Mouse (Mus musculus) gastrocnemius, adult 2 months (tissue): Measurements from ENCODE around the gene Lekr1. TPM values are rescaled to one million over a fixed set of nuclear protein-coding genes. Genes with fewer than 3 reads are reported as not detected.
A peak's percentile ranks its signal among the peaks of the same experiment; 100 is the strongest.

Experiments
- DNase-seq: peaks from one replicate; pipeline ENCODE4 v3.0.0; 2022
- H3K27ac ChIP-seq: fragments of 200-600 bp; 2 replicates; pipeline ENCODE4 v1.8.1; 2022; ENCODE audit warnings: mild to moderate bottlenecking
- H3K4me3 ChIP-seq: fragments of 200-600 bp; 2 replicates; pipeline ENCODE4 v1.8.1; 2022; ENCODE audit warnings: mild to moderate bottlenecking, moderate library complexity
- CTCF ChIP-seq: fragments of 200-600 bp; IDR thresholded peaks from 2 replicates; pipeline ENCODE4 v1.8.1; 2022; ENCODE audit warnings: antibody characterized with exemption, mild to moderate bottlenecking, moderate library complexity
- intact Hi-C: fragments of 180-260 bp; cut with DNase I; formaldehyde crosslinking; loops from one replicate; pipeline ENCODE4 v1.15.1; 2025
- total RNA-seq, 2 experiments: library from RNA; stranded (reverse); gene quantifications; 2 replicates each; pipeline ENCODE4 v1.2.3; 2021

Lekr1 gene
- total RNA-seq, 2 experiments from 2014 or later: 0.23 to 0.31 TPM

GRCm38 (mm10) chr3:65638896-65639295 lies 27.1 kb upstream of the Lekr1 start:
- Histone ChIP-seq H3K27ac (no peak overlapping the region), H3K4me3 (no peak overlapping the region)
- no peak for TF ChIP-seq CTCF
- intact Hi-C loops: no loop called here
- no peak for DNase-seq

- intact Hi-C loops: no loop called here
- no peak for DNase-seq
- no peak overlapping the region for H3K4me3 ChIP-seq
- H3K27ac ChIP-seq: no peak overlapping the region
- TF ChIP-seq CTCF: no peak
Measured at GRCm38 (mm10) chr3:65639454-65640014, 26.5 kb upstream of the Lekr1 start.

- DNase-seq: no peak
- TF ChIP-seq CTCF: no peak
- H3K27ac ChIP-seq: no peak overlapping the region
- H3K4me3 ChIP-seq: no peak overlapping the region
- intact Hi-C loops: no loop called here
Measured at GRCm38 (mm10) chr3:65642959-65643358, 23.1 kb upstream of the Lekr1 start.

- Histone ChIP-seq H3K27ac (no peak overlapping the region), H3K4me3 (no peak overlapping the region)
- no peak for DNase-seq
- no peak for TF ChIP-seq CTCF
- intact Hi-C loops: no loop called here
Measured at GRCm38 (mm10) chr3:65643654-65644053, 22.4 kb upstream of the Lekr1 start.

- intact Hi-C loops: no loop called here
- Histone ChIP-seq H3K4me3 (no peak overlapping the region), H3K27ac (no peak overlapping the region)
- TF ChIP-seq CTCF: no peak
- no peak for DNase-seq
Measured at GRCm38 (mm10) chr3:65647592-65647991, 18.4 kb upstream of the Lekr1 start.

- no peak for TF ChIP-seq CTCF
- Histone ChIP-seq H3K4me3 (no peak overlapping the region), H3K27ac (no peak overlapping the region)
- DNase-seq: no peak
- intact Hi-C loops: no loop called here
Measured at GRCm38 (mm10) chr3:65648913-65649312, 17.1 kb upstream of the Lekr1 start.

GRCm38 (mm10) chr3:65650156-65650815 lies 15.7 kb upstream of the Lekr1 start:
- Histone ChIP-seq H3K27ac (no peak overlapping the region), H3K4me3 (no peak overlapping the region)
- no peak for DNase-seq
- no peak for TF ChIP-seq CTCF
- intact Hi-C loops: no loop called here

GRCm38 (mm10) chr3:65654541-65655206 lies 11.4 kb upstream of the Lekr1 start:
- no peak overlapping the region for H3K27ac ChIP-seq
- intact Hi-C loops: loop anchor here (5.0 kb wide), 1 partner anchor 208 kb away; no protein-coding TSS in a partner anchor
- no peak for TF ChIP-seq CTCF
- no peak overlapping the region for H3K4me3 ChIP-seq
- no peak for DNase-seq

- no peak for TF ChIP-seq CTCF
- intact Hi-C loops: loop anchor here (5.0 kb wide), 1 partner anchor 206 kb away; no protein-coding TSS in a partner anchor
Measured at GRCm38 (mm10) chr3:65656451-65656850, 9.6 kb upstream of the Lekr1 start.

GRCm38 (mm10) chr3:65656902-65657660 lies 8.9 kb upstream of the Lekr1 start:
- no peak overlapping the region for H3K27ac ChIP-seq
- DNase-seq: no peak
- H3K4me3 ChIP-seq: no peak overlapping the region
- no peak for TF ChIP-seq CTCF
- intact Hi-C loops: loop anchor here (5.0 kb wide), 1 partner anchor 205 kb away; no protein-coding TSS in a partner anchor

More at GRCm38 (mm10) chr3:65656451-65656850, 9.6 kb upstream of the Lekr1 start:
- no peak overlapping the region for H3K27ac ChIP-seq
- no peak overlapping the region for H3K4me3 ChIP-seq
- no peak for DNase-seq

GRCm38 (mm10) chr3:65658081-65658612 lies 7.9 kb upstream of the Lekr1 start:
- intact Hi-C loops: loop anchor here (2.0 to 5.0 kb wide), 2 partner anchors 129 to 204 kb away; partner anchors contain the start of gene Tiparp
- no peak for DNase-seq
- Histone ChIP-seq H3K27ac (peak overlapping the region; percentile 90), H3K4me3 (peak overlapping the region; percentile 91)
- TF ChIP-seq CTCF: no peak
